Comparison of ENCODE assay signal across 14 mouse cellular contexts in genomic region chr5:109860402-109860801, GRCm38 (mm10).
"Had no signal": no experiment of that assay in that cellular context is flagged by ENCODE, and none has a peak within 500 bp of the region (broad histone marks: within the 10 kb centered on the region; RNA-seq: fewer than 3 reads in every experiment).

No protein-coding gene starts in this region.

- H3K27me3 ChIP-seq: megakaryocyte, embryonic 14.5 days; midbrain, embryonic 13.5 days; midbrain, embryonic 15.5 days; neural tube, embryonic 12.5 days; stomach, embryonic 15.5 days had no signal

- H3K27ac ChIP-seq: macrophage; midbrain, embryonic 13.5 days; midbrain, embryonic 15.5 days; neural tube, embryonic 12.5 days; stomach, embryonic 15.5 days; stomach, postnatal 0 days had no signal

- H3K4me1 ChIP-seq: megakaryocyte, embryonic 14.5 days; midbrain, embryonic 13.5 days; midbrain, embryonic 15.5 days; neural tube, embryonic 12.5 days; stomach, embryonic 15.5 days had no signal

- H3K36me3 ChIP-seq: midbrain, embryonic 13.5 days; midbrain, embryonic 15.5 days; neural tube, embryonic 12.5 days; stomach, embryonic 15.5 days had no signal

- ATAC-seq: midbrain, embryonic 13.5 days; midbrain, embryonic 15.5 days had no signal

- DNase-seq: lung, embryonic 14.5 days; lung, postnatal 10 days; right cerebral cortex, postnatal 14 days; thymus, adult 2 months; thymus, postnatal 25 days; thymus, postnatal 4 days had no signal

- H3K4me3 ChIP-seq: megakaryocyte, embryonic 14.5 days; midbrain, embryonic 13.5 days; midbrain, embryonic 15.5 days; neural tube, embryonic 12.5 days; stomach, embryonic 15.5 days had no signal

- H3K9ac ChIP-seq: lung, embryonic 14.5 days; midbrain, embryonic 13.5 days; midbrain, embryonic 15.5 days; neural tube, embryonic 12.5 days; stomach, embryonic 15.5 days had no signal

- H3K4me2 ChIP-seq: lung, embryonic 14.5 days; midbrain, embryonic 11.5 days; midbrain, embryonic 13.5 days; midbrain, embryonic 15.5 days; neural tube, embryonic 12.5 days; stomach, embryonic 15.5 days had no signal

- H3K9me3 ChIP-seq: midbrain, embryonic 13.5 days; neural tube, embryonic 12.5 days; stomach, embryonic 15.5 days had no signal
